Mouse (Mus musculus) intestine, postnatal 0 days (tissue): Measurements from ENCODE around the gene Lifr. TPM values are rescaled to one million over a fixed set of nuclear protein-coding genes. Genes with fewer than 3 reads are reported as not detected.
A peak's percentile ranks its signal among the peaks of the same experiment; 100 is the strongest.

Experiments
- ATAC-seq: fragments of 200-750 bp; cut with Nextera tagmentation; 2 replicates; pipeline ENCODE4 v1.8.0; 2017; ENCODE audit warnings: mild to moderate bottlenecking, moderate TSS enrichment, moderate library complexity
- H3K27ac ChIP-seq: fragments of 300-500 bp; sonication (generic); 2 replicates; pipeline ENCODE4 v1.5.1; 2014; ENCODE audit warnings: mild to moderate bottlenecking, low read depth, low read length, moderate library complexity
- H3K27me3 ChIP-seq: fragments of 300-500 bp; sonication (generic); replicated peaks from 2 replicates; pipeline ENCODE4 v1.6.1; 2014; ENCODE audit warnings: low read length, mixed read lengths; ENCODE audit not compliant: control insufficient read depth, insufficient read depth
- H3K36me3 ChIP-seq: fragments of 300-500 bp; sonication (generic); 2 replicates; pipeline ENCODE4 v1.6.1; 2014; ENCODE audit warnings: mild to moderate bottlenecking, moderate library complexity; ENCODE audit not compliant: control insufficient read depth, insufficient read depth
- H3K4me1 ChIP-seq: fragments of 300-500 bp; sonication (generic); replicated peaks from 2 replicates; pipeline ENCODE4 v1.6.1; 2014; ENCODE audit warnings: antibody characterized with exemption, low read length, mixed read lengths; ENCODE audit not compliant: control insufficient read depth, insufficient read depth
- H3K4me2 ChIP-seq: fragments of 300-500 bp; sonication (generic); replicated peaks from 2 replicates; pipeline ENCODE4 v1.6.1; 2014; ENCODE audit warnings: low read depth, mild to moderate bottlenecking, moderate library complexity
- H3K4me3 ChIP-seq: fragments of 300-500 bp; sonication (generic); 2 replicates; pipeline ENCODE4 v1.5.1; 2014; ENCODE audit warnings: low read depth, low read length
- H3K9ac ChIP-seq: fragments of 300-500 bp; sonication (generic); 2 replicates; pipeline ENCODE4 v1.6.1; 2014; ENCODE audit warnings: mild to moderate bottlenecking, low read depth, low read length
- H3K9me3 ChIP-seq: fragments of 300-500 bp; sonication (generic); 2 replicates; pipeline ENCODE4 v1.6.1; 2016; ENCODE audit warnings: mixed run types; ENCODE audit not compliant: control insufficient read depth
- CTCF ChIP-seq: sonication (generic); IDR thresholded peaks from 2 replicates; pipeline ENCODE4 v1.5.1; 2016; ENCODE audit warnings: low read depth, mild to moderate bottlenecking, control low read depth, antibody characterized with exemption, moderate library complexity
- WGBS: fragments of 180-500 bp; shearing (Covaris S2); extraction: QIAGEN DNeasy Blood & Tissue Kit; methylation state at CpG from one replicate; pipeline ENCODE4 v1.1.7; 2014; 5-methylcytosine and 5-hydroxymethylcytosine counted together
- polyA plus RNA-seq: library from polyadenylated mRNA; unstranded; fragments of >200 nt; fragmentation: Nextera tagmentation; extraction: Ambion mirVana; gene quantifications from 2 replicates; pipeline ENCODE4 v1.2.1, GENCODE M21; 2015

The Lifr gene
- polyA plus RNA-seq, 1 experiment from 2014 or later: 6.3 TPM

DNA sequence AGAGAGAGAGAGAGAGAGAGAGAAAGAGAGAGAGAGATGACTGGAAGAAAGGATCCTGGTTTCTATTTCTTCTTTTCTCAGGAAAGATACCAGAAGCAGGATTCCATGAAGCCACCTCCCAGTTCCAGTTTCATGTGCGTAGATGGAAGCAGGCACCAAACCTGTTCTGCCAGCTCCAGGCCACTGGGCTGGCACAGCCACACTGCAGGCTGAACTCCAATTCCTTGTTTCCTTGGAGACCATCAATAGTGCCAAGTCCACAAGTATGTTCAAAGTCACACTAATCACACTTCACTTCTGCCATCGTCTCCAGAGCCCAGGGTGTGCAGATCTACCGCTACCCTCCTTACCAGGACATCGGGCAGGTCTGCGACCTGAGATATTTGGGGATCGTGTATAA is 15.2 kb upstream of the Lifr start:
- no peak for TF ChIP-seq CTCF
- Histone ChIP-seq H3K27me3 (no peaks in the 10 kb centered on the region), H3K9me3 (no peaks in the 10 kb centered on the region), H3K9ac (no peak overlapping the region), H3K27ac (no peak overlapping the region), H3K4me2 (no peak overlapping the region), H3K4me3 (no peak overlapping the region), H3K4me1 (no peaks in the 10 kb centered on the region), H3K36me3 (no peaks in the 10 kb centered on the region)
- peak; percentile 53; the same call in 1 of the 2 replicates for ATAC-seq
- 64% methylated on average over 6 of the region's 6 CpGs for WGBS

- 68% methylated on average over 2 of the region's 2 CpGs for WGBS
- TF ChIP-seq CTCF: no peak
- Histone ChIP-seq H3K27me3 (no peaks in the 10 kb centered on the region), H3K9ac (no peak overlapping the region), H3K27ac (no peak overlapping the region), H3K4me2 (no peak overlapping the region), H3K4me3 (no peak overlapping the region), H3K36me3 (no peaks in the 10 kb centered on the region), H3K9me3 (no peaks in the 10 kb centered on the region), H3K4me1 (no peaks in the 10 kb centered on the region)
- no peak for ATAC-seq
Measured at GRCm38 (mm10) chr15:7078356-7078755, 12.1 kb upstream of the Lifr start.

DNA sequence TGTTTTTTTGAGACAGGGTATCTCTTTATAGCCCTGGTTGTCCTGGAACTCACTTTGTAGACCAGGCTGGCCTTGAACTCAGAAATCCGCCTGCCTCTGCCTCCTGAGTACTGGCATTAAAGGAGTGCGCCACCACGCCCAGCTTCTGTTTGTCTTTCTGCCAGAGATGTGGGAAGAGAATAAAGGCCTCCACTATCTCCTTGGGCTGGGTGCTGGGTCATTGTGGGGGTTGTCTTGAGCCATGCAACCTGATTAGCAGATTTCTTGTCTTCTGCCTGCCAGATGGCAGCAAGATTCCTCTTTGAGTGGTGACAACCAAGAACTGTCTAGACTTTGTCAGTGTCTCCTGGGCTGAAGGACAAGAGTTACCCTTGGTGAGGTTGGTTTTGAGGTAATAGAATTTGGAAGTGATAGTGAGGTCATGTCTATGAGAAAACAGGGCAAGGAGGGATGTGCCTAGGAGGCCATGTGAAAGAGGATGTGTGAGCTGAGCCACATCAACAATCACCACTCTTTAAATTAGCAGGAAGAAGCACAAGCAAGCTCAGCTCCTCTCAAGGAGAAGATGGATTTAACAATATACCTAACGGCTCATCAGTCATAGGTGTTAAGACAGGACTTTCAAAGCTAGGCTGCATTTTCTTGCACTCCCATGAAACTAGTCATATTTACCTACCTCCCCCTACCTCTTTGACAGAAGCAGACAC is 10.6 kb upstream of the Lifr start:
- Histone ChIP-seq H3K9ac (no peak overlapping the region), H3K36me3 (no peaks in the 10 kb centered on the region), H3K27ac (no peak overlapping the region), H3K4me2 (no peak overlapping the region), H3K4me1 (no peaks in the 10 kb centered on the region), H3K27me3 (no peaks in the 10 kb centered on the region), H3K4me3 (no peak overlapping the region), H3K9me3 (no peaks in the 10 kb centered on the region)
- 92% methylated on average over 4 of the region's 4 CpGs for WGBS
- no peak for ATAC-seq
- TF ChIP-seq CTCF: no peak

DNA sequence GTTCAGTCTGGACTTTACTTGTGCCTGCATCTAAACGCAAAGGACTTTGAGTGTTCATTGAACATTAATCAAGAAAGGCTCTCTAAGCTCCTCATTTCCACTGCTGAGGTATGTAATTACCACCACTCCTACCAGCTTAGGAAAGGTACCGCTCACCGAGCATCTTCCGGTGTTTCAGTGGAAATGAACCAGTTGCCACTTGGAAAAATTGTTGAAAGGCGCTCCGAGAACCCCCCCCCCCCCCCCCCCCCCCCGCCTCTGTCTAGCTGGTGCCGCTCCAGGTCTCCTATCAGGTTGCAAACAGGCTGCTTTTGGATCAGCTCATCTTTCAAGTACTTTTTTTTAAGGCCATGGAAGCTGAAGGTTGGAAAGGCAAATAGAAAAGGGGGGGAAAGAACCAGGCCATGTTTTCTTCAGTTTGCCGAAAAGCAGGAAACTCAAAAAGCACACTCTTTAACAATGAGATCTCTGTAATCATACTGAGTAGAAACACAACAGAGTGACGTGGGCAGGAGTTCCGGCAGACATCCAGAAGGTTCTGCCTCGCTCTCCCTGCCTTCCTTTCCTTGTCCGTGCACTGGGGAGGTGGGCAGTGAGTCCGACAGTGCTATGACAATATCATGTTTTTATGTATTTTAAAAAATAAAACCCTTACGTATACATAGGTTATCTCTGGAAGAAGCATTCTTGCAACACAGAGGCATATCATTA is 9.3 kb upstream of the Lifr start:
- WGBS: 69% methylated on average over 14 of the region's 15 CpGs
- ATAC-seq: no peak

GRCm38 (mm10) chr15:7081795-7082194 is 8.6 kb upstream of the Lifr start:
- WGBS: 35% methylated on average over 15 of the region's 15 CpGs
- no peaks in the 10 kb centered on the region for H3K4me1 ChIP-seq
- ATAC-seq: no peak
- TF ChIP-seq CTCF: no peak
- H3K9me3 ChIP-seq: no peaks in the 10 kb centered on the region
- H3K27me3 ChIP-seq: 0 out of 2 replicates have a peak, but pooled peaks cover under 1% of the 10 kb centered on the region
- H3K36me3 ChIP-seq: no peaks in the 10 kb centered on the region
- no peak overlapping the region for H3K9ac ChIP-seq
- no peak overlapping the region for H3K27ac ChIP-seq
- H3K4me3 ChIP-seq: no peak overlapping the region
- H3K4me2 ChIP-seq: no peak overlapping the region

More for the DNA sequence above, 9.3 kb upstream of the Lifr start:
- no peak overlapping the region for H3K4me2 ChIP-seq
- no peak for TF ChIP-seq CTCF
- no peaks in the 10 kb centered on the region for H3K4me1 ChIP-seq
- no peaks in the 10 kb centered on the region for H3K27me3 ChIP-seq
- H3K4me3 ChIP-seq: no peak overlapping the region
- H3K27ac ChIP-seq: no peak overlapping the region
- H3K9me3 ChIP-seq: no peaks in the 10 kb centered on the region
- no peaks in the 10 kb centered on the region for H3K36me3 ChIP-seq
- H3K9ac ChIP-seq: no peak overlapping the region

DNA sequence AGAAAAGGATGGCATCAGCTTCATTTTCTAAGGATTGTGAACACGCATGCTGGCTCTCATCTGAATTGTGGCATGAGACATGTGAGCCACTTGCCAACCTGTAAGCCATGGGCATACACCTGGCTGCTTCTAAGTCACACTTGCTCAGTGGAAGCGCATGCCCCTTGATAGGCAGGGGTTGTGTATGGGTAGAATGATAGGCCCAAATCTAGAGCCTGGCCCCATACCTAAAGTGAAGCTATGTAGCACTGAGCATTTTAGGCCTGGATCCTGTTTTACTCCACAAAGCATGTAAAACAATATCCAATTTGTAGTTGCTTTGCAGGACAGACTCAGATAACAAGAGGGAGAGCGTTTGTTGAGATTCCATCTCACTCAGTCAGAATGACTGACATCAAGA is 7.5 kb upstream of the Lifr start:
- no peak for ATAC-seq

More for the DNA sequence above, 7.5 kb upstream of the Lifr start:
- no peak overlapping the region for H3K4me3 ChIP-seq
- no peaks in the 10 kb centered on the region for H3K4me1 ChIP-seq
- no peak overlapping the region for H3K27ac ChIP-seq
- no peak overlapping the region for H3K4me2 ChIP-seq
- H3K9me3 ChIP-seq: no peaks in the 10 kb centered on the region
- 94% methylated on average over 3 of the region's 3 CpGs for WGBS
- H3K9ac ChIP-seq: no peak overlapping the region
- TF ChIP-seq CTCF: no peak
- 0 out of 2 replicates have a peak, but pooled peaks cover 7% of the 10 kb centered on the region for H3K27me3 ChIP-seq
- no peaks in the 10 kb centered on the region for H3K36me3 ChIP-seq
